Mouse (Mus musculus): ENCODE results near the gene Sqstm1. TPM values are rescaled to one million over a fixed set of nuclear protein-coding genes. Genes with fewer than 3 reads are reported as not detected.

The Sqstm1 gene
- polyA plus RNA-seq, 1 experiment from 2014 or later = 280 TPM

DNA sequence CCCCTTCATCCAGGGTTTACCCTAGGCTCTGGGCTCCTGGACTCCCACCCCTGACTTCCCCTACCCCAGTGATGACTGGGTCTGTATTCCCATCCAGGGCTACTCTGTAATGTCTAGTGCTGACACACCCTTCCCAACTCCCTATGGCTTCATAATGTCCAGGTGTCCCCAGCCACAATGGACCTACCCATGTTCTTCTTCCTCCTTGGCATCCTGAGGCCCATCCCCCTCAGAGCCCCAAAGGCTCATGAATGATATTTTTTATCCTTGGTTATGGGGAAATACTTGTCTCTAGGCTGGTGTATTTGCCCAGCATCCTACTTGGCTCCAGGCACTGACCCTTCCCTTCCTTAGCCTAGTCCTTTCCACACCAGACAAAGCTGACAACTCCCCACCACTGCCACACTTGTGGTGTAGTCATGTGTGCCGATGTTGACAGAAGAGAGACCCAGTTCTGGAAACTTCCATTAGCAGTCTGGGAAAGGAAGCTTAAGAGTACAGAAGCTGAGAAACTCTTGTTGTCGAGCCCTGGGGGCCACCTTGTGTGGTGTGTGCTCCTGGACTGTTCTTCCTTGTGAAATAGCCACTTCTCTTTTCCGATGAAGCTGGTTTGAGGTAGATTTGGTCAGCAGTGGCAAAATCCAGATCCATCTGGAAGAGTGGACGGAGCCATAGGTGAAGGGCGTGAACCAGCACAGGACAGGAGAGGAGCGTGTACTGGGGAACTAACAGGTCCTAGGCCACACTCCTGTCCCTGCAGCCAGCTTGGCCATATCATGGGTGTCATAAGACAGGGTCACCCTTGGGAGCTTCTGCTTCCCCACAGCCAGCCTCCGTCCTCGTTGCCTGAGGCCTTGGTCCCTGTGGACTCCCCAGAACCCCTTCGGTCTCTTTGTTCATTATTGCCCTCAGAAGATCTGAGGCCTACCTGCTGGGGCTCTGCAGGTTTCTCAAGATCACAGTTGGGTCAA lies 28.5 kb upstream of the Sqstm1 start:
- Histone ChIP-seq H3K36me3 (peaks cover 11% of the 10 kb centered on the region), H3K4me2 (replicated peaks) (no peak overlapping the region), H3K4me1 (replicated peaks) (peaks cover 20% of the 10 kb centered on the region), H3K27ac (no peak overlapping the region), H3K9me3 (no peaks in the 10 kb centered on the region), H3K27me3 (peaks cover 44% of the 10 kb centered on the region), H3K4me3 (replicated peaks) (no peak overlapping the region), H3K9ac (replicated peaks) (no peak overlapping the region)
- 91% methylated on average over 9 of the region's 9 CpGs for WGBS
- no peak for ATAC-seq

DNA sequence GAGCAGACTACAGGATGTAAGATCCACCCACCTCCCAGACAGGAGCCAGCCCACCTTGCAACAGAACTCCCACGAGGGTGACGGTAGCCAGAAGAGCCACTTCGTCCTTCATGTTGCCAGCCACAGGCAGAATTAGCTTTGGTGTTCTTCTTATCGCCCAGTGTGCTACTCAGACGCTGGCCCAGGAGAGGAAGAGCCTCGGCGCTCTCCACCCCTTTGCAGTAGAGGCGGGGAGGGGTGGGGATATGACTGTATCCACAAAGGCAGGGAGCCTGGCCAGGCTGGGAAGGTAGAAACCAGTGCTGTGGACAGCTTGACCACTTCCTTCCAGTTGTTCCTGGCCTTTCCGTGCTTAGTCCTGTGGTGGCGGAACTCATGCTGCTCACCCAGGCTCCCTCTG lies 27.7 kb upstream of the Sqstm1 start, which contains the start of gene Ltc4s:
Gene Ltc4s, minus strand, starts transcription at position 293 of the 400 bp plus-strand sequence.
- WGBS = 51% methylated on average over 10 of the region's 10 CpGs
- Histone ChIP-seq H3K4me2 (replicated peaks) (peak within 1 kb of the TSS; percentile 94), H3K9me3 (no peaks in the 10 kb centered on the region), H3K27ac (no peak within 1 kb of the TSS), H3K9ac (replicated peaks) (no peak within 1 kb of the TSS), H3K4me3 (replicated peaks) (peak within 1 kb of the TSS; percentile 61), H3K36me3 (peaks cover 19% of the 10 kb centered on the region), H3K4me1 (replicated peaks) (peaks cover 20% of the 10 kb centered on the region), H3K27me3 (peaks cover 44% of the 10 kb centered on the region)
- ATAC-seq = no peak

DNA sequence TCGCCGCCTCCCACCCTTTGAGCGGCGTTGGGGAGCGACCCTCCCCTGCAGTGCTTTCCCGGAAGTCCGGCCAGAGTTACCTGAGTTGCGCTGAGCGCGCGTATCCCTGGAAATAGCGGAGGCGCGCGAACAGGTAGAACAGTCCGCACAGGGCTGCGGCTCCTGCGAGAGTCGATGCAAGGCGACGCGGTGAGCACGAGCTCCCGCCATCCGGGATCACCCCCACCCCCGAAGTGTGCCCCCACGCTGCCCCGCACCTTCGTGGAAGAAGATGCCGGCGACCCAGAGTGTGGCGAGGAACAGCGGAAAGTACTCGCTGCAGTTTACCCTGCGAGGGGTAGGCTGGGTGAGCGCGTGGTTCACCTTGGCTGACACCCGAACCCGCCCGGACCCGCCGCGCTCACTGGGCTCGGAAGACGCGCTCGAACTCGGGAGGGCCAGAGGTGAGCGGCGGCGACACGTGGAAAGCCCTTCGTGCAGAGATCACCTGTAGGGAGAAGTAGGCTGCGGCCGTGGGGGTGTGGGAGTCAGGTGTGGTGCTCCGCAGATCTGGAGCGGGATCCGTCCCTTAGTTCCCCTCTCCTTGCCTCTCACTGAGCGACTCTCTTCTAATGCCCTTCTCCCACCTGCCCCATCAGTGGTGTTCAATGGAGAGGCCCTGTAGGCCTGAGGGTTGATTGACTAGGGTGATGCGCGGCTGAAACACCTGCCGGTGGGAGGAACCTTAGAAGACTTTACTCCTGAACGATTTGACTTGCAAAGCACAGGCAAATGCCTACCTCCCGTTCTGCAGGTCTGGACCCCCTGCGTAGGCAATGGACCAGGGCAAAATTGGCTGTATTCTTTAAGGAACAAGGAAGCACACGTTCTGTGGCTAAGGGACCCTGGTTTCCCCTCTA lies 26.6 kb upstream of the Sqstm1 start:
- 2% methylated on average over 66 of the region's 66 CpGs for WGBS
- Histone ChIP-seq H3K9ac (replicated peaks) (peak overlapping the region; percentile 56), H3K9me3 (no peaks in the 10 kb centered on the region), H3K4me2 (replicated peaks) (peak overlapping the region; percentile 94), H3K4me1 (replicated peaks) (peaks cover 20% of the 10 kb centered on the region), H3K36me3 (peaks cover 30% of the 10 kb centered on the region), H3K27ac (no peak overlapping the region), H3K4me3 (replicated peaks) (peak overlapping the region; percentile 61), H3K27me3 (peaks cover 44% of the 10 kb centered on the region)
- peak; percentile 77 for ATAC-seq

DNA sequence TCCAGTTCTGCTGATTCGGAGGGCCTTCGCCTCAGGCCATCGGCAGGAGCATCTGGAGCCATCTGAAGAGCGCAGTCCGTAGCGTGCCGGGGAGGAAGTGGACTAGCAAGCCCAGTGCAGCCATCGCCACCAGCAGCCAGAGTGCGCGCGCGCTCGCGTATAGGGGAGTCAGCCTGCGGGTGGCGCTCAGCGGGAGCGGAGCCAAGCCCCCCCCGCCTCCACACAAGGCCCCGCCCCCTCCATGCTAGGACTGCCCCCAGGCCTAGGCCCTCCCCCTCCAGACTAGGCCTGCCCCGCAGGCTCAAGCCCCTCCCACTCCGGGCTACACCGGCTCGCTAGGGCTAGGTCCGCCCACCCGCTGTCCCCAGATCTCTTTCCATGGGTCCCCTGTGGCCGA lies 25.9 kb upstream of the Sqstm1 start:
- ATAC-seq = peak; percentile 84
- under 1% methylated on average over 26 of the region's 27 CpGs for WGBS
- Histone ChIP-seq H3K36me3 (peaks cover 37% of the 10 kb centered on the region), H3K27me3 (peaks cover 44% of the 10 kb centered on the region), H3K27ac (0 out of 2 replicates have a peak overlapping the region, but pooled peaks have one; percentile 4), H3K4me2 (replicated peaks) (peak overlapping the region; percentile 94), H3K9me3 (no peaks in the 10 kb centered on the region), H3K4me3 (replicated peaks) (peak overlapping the region; percentile 61), H3K4me1 (replicated peaks) (peaks cover 20% of the 10 kb centered on the region), H3K9ac (replicated peaks) (peak overlapping the region; percentile 56)

DNA sequence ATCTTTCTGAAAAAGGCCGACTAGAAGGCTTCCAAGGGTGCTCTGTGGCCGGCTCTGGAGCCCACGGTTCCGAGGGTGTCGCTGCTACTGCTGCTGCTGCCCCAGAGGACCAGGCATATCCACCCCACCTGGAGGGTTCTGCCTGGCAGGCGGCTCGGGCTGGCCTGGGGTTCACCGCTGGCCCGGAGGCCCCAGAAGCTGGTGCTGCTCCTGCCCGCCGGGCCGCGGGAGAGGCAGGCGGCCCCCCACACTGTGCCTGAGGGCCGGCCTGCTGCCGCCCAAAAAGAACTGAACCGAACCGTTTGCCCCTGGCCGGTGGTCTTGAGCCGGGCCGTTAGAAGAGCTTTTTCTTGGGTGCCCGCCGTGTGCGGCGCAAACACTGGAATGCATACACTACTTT lies 24.0 kb upstream of the Sqstm1 start:
- WGBS = 91% methylated on average over 25 of the region's 25 CpGs
- Histone ChIP-seq H3K9ac (replicated peaks) (no peak overlapping the region), H3K4me2 (replicated peaks) (no peak overlapping the region), H3K27ac (no peak overlapping the region), H3K27me3 (peaks cover 49% of the 10 kb centered on the region), H3K4me1 (replicated peaks) (peaks cover 29% of the 10 kb centered on the region), H3K9me3 (no peaks in the 10 kb centered on the region), H3K4me3 (replicated peaks) (no peak overlapping the region), H3K36me3 (peaks cover 42% of the 10 kb centered on the region)
- ATAC-seq = no peak

DNA sequence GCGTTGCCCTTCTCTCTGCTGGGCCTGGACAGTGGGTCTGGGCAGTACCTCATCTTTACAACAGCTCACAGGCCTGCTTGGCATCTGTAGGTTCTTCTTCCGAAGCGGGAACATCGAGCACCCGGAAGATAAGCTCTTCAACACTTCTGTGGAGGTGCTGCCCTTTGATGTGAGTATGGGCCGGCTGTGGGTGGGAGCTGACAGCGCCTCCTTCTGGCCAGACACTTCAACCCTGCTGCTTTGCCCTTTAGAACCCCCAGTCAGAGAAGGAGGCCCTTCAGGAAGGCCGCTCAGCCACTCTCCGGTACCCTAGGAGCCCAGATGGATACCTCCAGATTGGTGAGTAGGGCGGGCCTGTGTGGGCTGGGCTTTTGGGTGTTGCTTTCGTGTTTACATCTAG lies 23.4 kb upstream of the Sqstm1 start:
- Histone ChIP-seq H3K9me3 (no peaks in the 10 kb centered on the region), H3K36me3 (peaks cover 42% of the 10 kb centered on the region), H3K27ac (no peak overlapping the region), H3K4me2 (replicated peaks) (no peak overlapping the region), H3K4me1 (replicated peaks) (peaks cover 34% of the 10 kb centered on the region), H3K4me3 (replicated peaks) (no peak overlapping the region), H3K27me3 (peaks cover 46% of the 10 kb centered on the region), H3K9ac (replicated peaks) (no peak overlapping the region)
- ATAC-seq = no peak
- WGBS = 88% methylated on average over 11 of the region's 11 CpGs

DNA sequence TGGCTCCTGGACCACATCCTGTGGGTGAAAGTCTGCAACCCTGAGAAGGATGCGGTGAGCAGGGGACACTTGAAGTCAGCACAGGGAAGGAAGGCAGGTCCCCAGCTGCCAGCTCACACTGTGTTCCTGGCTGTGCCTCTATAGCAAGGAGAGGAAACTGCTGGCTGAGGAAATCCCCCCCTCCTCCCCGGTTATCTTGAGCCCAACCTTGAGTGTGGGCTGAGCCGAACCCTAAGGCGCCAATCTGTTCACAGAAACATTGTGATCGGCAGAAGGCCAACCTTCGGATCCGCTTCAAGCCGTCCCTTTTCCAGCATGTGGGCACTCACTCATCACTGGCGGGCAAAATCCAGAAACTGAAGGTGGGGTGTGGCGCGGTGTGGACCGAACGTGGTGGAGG lies 22.4 kb upstream of the Sqstm1 start:
- WGBS = 93% methylated on average over 13 of the region's 13 CpGs
- H3K9ac ChIP-seq (replicated peaks) = no peak overlapping the region
- no peak for ATAC-seq
- H3K27me3 ChIP-seq = peaks cover 41% of the 10 kb centered on the region
- H3K27ac ChIP-seq = no peak overlapping the region
- H3K4me2 ChIP-seq (replicated peaks) = no peak overlapping the region
- peaks cover 42% of the 10 kb centered on the region for H3K4me1 ChIP-seq (replicated peaks)
- peaks cover 42% of the 10 kb centered on the region for H3K36me3 ChIP-seq
- H3K9me3 ChIP-seq = no peaks in the 10 kb centered on the region
- H3K4me3 ChIP-seq (replicated peaks) = no peak overlapping the region

DNA sequence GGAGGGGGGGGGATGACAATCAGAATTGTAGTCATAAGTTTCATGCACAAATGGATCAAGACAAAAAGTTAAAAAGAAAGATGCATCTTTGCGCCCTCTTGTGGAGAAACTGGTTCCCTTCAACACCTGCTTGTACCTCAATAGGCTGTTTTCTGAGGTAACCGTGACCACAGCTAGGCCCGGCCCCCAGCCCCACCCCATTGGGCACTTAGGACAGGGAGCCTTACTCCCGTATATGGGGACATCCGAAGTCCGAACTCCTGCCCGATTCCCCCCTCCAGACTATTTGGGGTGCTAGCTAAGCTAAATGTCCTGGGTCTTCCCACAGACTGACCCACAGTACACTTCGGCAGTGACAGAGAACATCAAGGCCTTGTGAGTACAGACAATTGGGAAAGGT lies 20.8 kb upstream of the Sqstm1 start:
- 0 out of 2 replicates have a peak overlapping the region, but pooled peaks have one; percentile 22 for H3K4me3 ChIP-seq (replicated peaks)
- peak overlapping the region; percentile 42 for H3K4me2 ChIP-seq (replicated peaks)
- H3K9ac ChIP-seq (replicated peaks) = 0 out of 2 replicates have a peak overlapping the region, but pooled peaks have one; percentile 32
- no peak overlapping the region for H3K27ac ChIP-seq
- H3K27me3 ChIP-seq = peaks cover 27% of the 10 kb centered on the region
- H3K4me1 ChIP-seq (replicated peaks) = peaks cover 44% of the 10 kb centered on the region
- WGBS = 17% methylated on average over 8 of the region's 8 CpGs
- peak; percentile 34; the same call in 1 of the 2 replicates for ATAC-seq
- peaks cover 42% of the 10 kb centered on the region for H3K36me3 ChIP-seq
- H3K9me3 ChIP-seq = no peaks in the 10 kb centered on the region

DNA sequence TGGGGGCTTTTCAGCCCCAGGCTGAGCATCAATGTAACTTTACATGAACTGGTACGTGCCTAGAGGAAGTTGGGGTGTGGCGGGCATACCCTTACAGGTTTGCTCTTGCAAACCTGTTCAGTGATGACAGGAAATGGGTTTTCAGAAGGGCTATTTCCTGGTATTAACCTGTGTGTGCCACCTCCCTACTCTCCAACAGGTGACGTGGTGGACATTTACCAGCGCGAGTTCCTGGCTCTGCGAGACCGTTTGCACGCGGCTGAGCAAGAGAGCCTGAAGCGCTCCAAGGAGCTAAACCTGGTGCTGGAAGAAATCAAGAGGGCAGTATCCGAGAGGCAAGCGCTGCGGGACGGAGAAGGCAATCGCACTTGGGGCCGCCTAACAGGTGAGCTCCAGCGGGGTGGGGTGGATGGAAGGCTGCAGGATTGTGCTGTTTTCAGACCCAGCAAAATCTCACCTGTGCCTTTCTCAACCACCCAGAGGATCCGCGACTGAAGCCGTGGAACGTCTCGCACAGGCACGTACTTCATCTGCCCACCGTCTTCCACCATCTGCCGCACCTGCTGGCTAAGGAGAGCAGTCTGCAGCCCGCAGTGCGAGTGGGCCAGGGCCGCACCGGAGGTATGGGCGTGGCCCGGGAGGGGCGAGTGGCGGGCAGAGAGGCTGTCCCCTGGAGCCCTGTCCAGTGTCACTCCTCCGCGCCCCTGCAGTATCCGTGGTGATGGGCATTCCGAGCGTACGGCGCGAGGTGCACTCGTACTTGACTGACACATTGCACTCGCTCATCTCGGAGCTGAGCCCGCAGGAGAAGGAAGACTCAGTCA lies 20.1 kb upstream of the Sqstm1 start:
- Histone ChIP-seq H3K27me3 (peaks cover 24% of the 10 kb centered on the region), H3K27ac (no peak overlapping the region), H3K9me3 (no peaks in the 10 kb centered on the region), H3K36me3 (peaks cover 42% of the 10 kb centered on the region), H3K4me1 (replicated peaks) (peaks cover 44% of the 10 kb centered on the region), H3K4me3 (replicated peaks) (peak overlapping the region; percentile 22; the same call in 1 of the 2 replicates), H3K4me2 (replicated peaks) (peak overlapping the region; percentile 42), H3K9ac (replicated peaks) (0 out of 2 replicates have a peak overlapping the region, but pooled peaks have one; percentile 32)
- WGBS = 19% methylated on average over 45 of the region's 45 CpGs
- peak; percentile 38 for ATAC-seq

DNA sequence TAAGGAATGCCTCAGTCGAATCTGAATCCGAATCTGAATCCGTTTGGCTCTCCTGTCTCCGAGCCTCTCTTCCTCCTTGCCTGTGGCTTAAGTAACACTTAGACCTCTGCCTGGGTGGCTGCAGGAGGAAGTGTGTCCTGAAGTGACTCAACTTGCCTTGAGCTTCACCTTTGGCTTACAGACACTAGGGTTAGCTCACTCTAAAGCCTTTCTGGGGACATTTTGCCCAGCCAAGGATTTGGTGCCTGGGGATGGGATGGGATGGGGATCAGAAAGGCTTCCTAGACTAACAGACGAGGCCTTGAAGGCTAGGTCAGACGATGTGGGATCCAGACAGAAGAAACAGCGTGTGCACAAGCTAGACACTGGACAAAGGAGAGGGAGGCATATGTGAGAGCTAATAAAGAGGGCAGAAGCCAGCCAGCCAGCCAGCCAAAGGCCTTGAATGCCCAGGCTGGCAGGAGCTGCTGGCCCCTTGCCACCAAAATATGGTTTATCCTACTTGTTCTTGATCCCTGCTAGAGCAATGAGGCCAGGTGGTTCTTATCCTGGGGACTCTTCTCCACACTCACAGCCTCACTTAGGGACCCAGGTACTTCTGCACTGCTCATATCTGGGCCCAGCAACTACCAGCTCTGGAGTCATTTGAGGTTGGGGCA lies 18.8 kb upstream of the Sqstm1 start:
- ATAC-seq = no peak
- 38% methylated on average over 7 of the region's 7 CpGs for WGBS
- H3K4me3 ChIP-seq (replicated peaks) = no peak overlapping the region
- H3K27ac ChIP-seq = no peak overlapping the region
- H3K9ac ChIP-seq (replicated peaks) = peak overlapping the region; percentile 34
- peaks cover 13% of the 10 kb centered on the region; the same call in 1 of the 2 replicates for H3K27me3 ChIP-seq
- H3K4me1 ChIP-seq (replicated peaks) = peaks cover 40% of the 10 kb centered on the region
- no peak overlapping the region for H3K4me2 ChIP-seq (replicated peaks)
- peaks cover 34% of the 10 kb centered on the region for H3K36me3 ChIP-seq
- H3K9me3 ChIP-seq = no peaks in the 10 kb centered on the region
